Mouse (Mus musculus) thymus, adult 2 months (tissue): ENCODE data around the gene Dgcr2. TPM values are rescaled to one million over a fixed set of nuclear protein-coding genes. Genes with fewer than 3 reads are reported as not detected.

Experiments
- DNase-seq: peaks from one replicate; pipeline ENCODE4 v3.0.0; 2021
- H3K27ac ChIP-seq: fragments of 200-500 bp; 2 replicates; pipeline ENCODE4 v1.5.1; 2012; ENCODE audit warnings: low read length, control low read depth; ENCODE audit not compliant: control insufficient read depth, insufficient read depth
- H3K27me3 ChIP-seq: fragments of 200-500 bp; 2 replicates; pipeline ENCODE4 v1.6.1; 2012; ENCODE audit warnings: mild to moderate bottlenecking, low read length, moderate library complexity, mixed read lengths; ENCODE audit not compliant: control insufficient read depth, insufficient read depth
- H3K36me3 ChIP-seq: fragments of 200-500 bp; 2 replicates; pipeline ENCODE4 v1.6.1; 2012; ENCODE audit warnings: mild to moderate bottlenecking, low read length, moderate library complexity; ENCODE audit not compliant: control insufficient read depth, insufficient read depth
- H3K4me1 ChIP-seq: fragments of 200-500 bp; replicated peaks from 2 replicates; pipeline ENCODE4 v1.6.1; 2012; ENCODE audit warnings: low read length; ENCODE audit not compliant: control insufficient read depth, insufficient read depth
- H3K4me3 ChIP-seq: fragments of 200-500 bp; 2 replicates; pipeline ENCODE4 v1.5.1; 2012; ENCODE audit warnings: mild to moderate bottlenecking, low read length, control low read depth, moderate library complexity; ENCODE audit not compliant: control insufficient read depth, insufficient read depth
- CTCF ChIP-seq: fragments of 200-500 bp; IDR thresholded peaks from 2 replicates; pipeline ENCODE4 v1.5.1; 2012; ENCODE audit warnings: mild to moderate bottlenecking, control low read depth, low read length, moderate library complexity, borderline replicate concordance; ENCODE audit not compliant: control insufficient read depth, poor library complexity, insufficient read depth; ENCODE audit errors: extremely low read depth
- POLR2A ChIP-seq: fragments of 200-500 bp; IDR thresholded peaks from 2 replicates; pipeline ENCODE4 v1.6.1; 2012; ENCODE audit warnings: mild to moderate bottlenecking, low read length, control low read depth, moderate library complexity; ENCODE audit not compliant: control insufficient read depth, poor library complexity, insufficient read depth; ENCODE audit errors: extremely low read depth
- WGBS: fragments of 180-500 bp; shearing (Covaris S2); methylation state at CpG from one replicate; pipeline ENCODE4 v1.1.7; 2018; 5-methylcytosine and 5-hydroxymethylcytosine counted together
- polyA plus RNA-seq: library from polyadenylated mRNA; depleted of rRNA; stranded (reverse); fragments of >200 nt; gene quantifications from 2 replicates; pipeline ENCODE4 v1.2.3, GENCODE M21; 2012

Dgcr2 gene
- polyA plus RNA-seq, 1 experiment, result 215 TPM

DNA sequence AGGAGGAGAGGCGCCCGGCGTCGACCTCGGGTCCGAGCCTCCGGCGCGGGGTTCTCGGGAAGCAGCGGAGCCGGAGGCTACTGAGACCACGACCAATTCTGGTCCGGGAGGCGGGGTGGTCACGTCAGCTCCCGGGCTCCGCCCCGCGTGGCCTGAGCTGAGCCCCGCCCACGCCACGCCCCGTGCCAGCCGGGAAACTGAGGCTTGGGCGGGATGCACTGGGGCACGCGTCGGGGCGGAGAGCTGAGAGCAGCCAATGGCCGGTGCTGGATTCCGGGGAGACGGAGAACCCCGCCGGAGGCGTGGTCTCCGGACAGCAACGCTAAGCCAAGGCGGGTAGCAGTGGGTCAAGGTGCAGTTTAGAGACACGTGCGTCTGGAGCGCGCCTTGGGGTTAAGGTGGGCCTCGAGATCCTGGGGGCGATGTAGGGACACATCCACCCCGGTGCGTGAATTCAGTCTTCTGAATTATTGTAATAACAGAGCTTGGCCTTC is 29.8 kb upstream of the Dgcr2 start, which contains the start of gene Slc25a1:
Gene Slc25a1, minus strand, starts transcription at position 133 of the 494 bp plus-strand sequence.
- Histone ChIP-seq H3K4me1 (peaks cover 5% of the 10 kb centered on the region), H3K36me3 (no peaks in the 10 kb centered on the region), H3K27ac (no peak within 1 kb of the TSS; the same call in 1 of the 2 replicates), H3K4me3 (peak within 1 kb of the TSS; percentile 90), H3K27me3 (no peaks in the 10 kb centered on the region)
- WGBS, result under 1% methylated on average over 47 of the region's 47 CpGs
- peak; percentile 74 for DNase-seq
- TF ChIP-seq POLR2A (no peak; the same call in 1 of the 2 replicates), CTCF (peak; percentile 35; the same call in 1 of the 2 replicates)

GRCm38 (mm10) chr16:17927351-17928082 is 29.2 kb upstream of the Dgcr2 start:
- 6% methylated on average over 72 of the region's 72 CpGs for WGBS
- peak overlapping the region; percentile 90 for H3K4me3 ChIP-seq
- H3K36me3 ChIP-seq, result no peaks in the 10 kb centered on the region
- DNase-seq, result peak; percentile 60
- no peaks in the 10 kb centered on the region for H3K27me3 ChIP-seq
- TF ChIP-seq CTCF (no peak), POLR2A (no peak; the same call in 1 of the 2 replicates)
- peaks cover 6% of the 10 kb centered on the region for H3K4me1 ChIP-seq
- no peak overlapping the region for H3K27ac ChIP-seq

- no peak for TF ChIP-seq CTCF
- no peak for TF ChIP-seq POLR2A
- no peaks in the 10 kb centered on the region for H3K36me3 ChIP-seq
- peaks cover 17% of the 10 kb centered on the region for H3K4me1 ChIP-seq
- no peaks in the 10 kb centered on the region for H3K27me3 ChIP-seq
- H3K4me3 ChIP-seq, result peak overlapping the region; percentile 57
- no peak for DNase-seq
- H3K27ac ChIP-seq, result no peak overlapping the region
- under 1% methylated on average over 14 of the region's 14 CpGs for WGBS
Measured at GRCm38 (mm10) chr16:17922163-17922538, 23.8 kb upstream of the Dgcr2 start.

DNA sequence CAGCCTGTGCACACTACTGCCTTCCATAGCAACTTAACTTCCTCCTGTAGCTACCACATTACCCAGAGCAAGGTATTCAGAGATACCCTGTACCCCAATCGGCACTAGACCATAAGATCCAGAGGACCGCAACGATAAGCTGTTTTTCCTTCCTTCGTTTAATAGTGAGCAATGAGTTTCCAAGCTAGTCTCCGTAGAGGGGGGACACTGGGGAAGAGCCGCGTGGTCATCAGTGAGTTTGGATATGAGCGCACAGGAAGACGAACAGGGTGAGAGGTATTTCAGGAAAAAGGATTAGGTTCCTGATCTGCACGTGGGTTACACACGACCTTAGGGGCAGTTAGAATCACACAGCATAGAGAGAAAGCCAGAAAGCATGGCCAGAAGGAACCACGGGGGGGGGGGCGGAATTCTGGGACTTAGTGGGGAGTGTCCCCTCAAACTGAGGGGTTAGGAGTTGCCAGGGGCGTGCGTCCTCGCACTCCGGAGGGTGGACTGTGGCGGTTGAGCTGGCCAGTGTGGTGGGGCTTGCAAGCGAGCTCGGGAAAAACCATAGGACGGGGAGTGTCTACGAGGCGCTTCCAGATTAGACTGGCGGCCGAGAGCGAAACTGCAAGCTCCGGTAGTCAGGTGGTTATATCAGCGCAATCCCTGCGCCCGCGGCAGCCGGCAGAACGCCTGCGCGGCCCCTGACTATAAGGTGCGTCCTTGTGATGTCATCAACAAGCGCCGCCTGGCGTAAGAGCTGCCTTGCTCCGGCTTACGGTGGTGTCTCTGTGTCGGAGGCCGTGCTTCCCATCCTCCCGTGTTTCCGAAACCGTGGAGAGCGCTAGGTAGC is 23.2 kb upstream of the Dgcr2 start:
- under 1% methylated on average over 47 of the region's 47 CpGs for WGBS
- DNase-seq, result peak; percentile 94
- peak; percentile 88 for TF ChIP-seq CTCF
- peak; percentile 63 for TF ChIP-seq POLR2A
- Histone ChIP-seq H3K4me3 (peak overlapping the region; percentile 57), H3K27me3 (no peaks in the 10 kb centered on the region; the same call in 1 of the 2 replicates), H3K36me3 (no peaks in the 10 kb centered on the region), H3K27ac (no peak overlapping the region), H3K4me1 (peaks cover 14% of the 10 kb centered on the region)

DNA sequence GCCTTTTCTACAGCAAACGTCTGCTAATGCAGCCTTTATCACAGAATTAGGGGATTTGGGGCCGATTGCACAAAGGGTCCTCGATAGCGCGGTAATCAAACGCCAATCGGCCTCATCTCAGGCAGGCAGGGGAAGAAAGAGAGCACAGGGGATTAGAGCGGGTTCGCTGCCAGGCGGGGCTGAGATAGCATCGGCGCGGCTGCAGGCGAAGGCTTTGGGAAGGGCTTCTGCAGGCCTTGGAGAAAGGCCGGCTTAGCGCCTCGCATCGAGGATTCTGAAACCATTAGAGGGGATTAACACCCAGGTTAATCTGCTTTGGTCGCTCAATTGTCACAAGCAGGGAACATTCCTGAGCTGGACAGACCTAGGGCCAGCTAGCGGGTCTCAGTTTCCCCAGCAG is 22.2 kb upstream of the Dgcr2 start:
- DNase-seq, result no peak
- H3K27me3 ChIP-seq, result no peaks in the 10 kb centered on the region; the same call in 1 of the 2 replicates
- H3K27ac ChIP-seq, result no peak overlapping the region
- WGBS, result 91% methylated on average over 20 of the region's 20 CpGs
- no peaks in the 10 kb centered on the region for H3K36me3 ChIP-seq
- no peak overlapping the region for H3K4me3 ChIP-seq
- TF ChIP-seq POLR2A (no peak), CTCF (no peak)
- H3K4me1 ChIP-seq, result peaks cover 14% of the 10 kb centered on the region
